Mouse (Mus musculus) heart, embryonic 14.5 days (tissue): ENCODE measurements around the gene Cux1. TPM values are rescaled to one million over a fixed set of nuclear protein-coding genes. Genes with fewer than 3 reads are reported as not detected.

Experiments used
- ATAC-seq: fragments of 200-750 bp; cut with Nextera tagmentation; 2 replicates; pipeline ENCODE4 v1.8.0; 2017; ENCODE audit warnings: low read depth, moderate TSS enrichment; ENCODE audit not compliant: insufficient number of reproducible peaks, insufficient read depth, low FRiP score
- H3K27ac ChIP-seq, 2 experiments: fragments of 200-500 bp in 1 of 2; fragments of 300-500 bp in 1 of 2; sonication (generic) in 1 of 2; replicated peaks in 1 of 2; 2 replicates each; pipeline ENCODE4 v1.5.1; 2012 to 2014; ENCODE audit warnings: low read depth in 2 of 2, low read length in 2 of 2, control low read depth in 1 of 2, mild to moderate bottlenecking in 1 of 2, mixed read lengths in 1 of 2; ENCODE audit not compliant: control insufficient read depth in 1 of 2, insufficient read depth in 1 of 2
- H3K27me3 ChIP-seq: fragments of 300-500 bp; sonication (generic); 2 replicates; pipeline ENCODE4 v1.6.1; 2014; ENCODE audit warnings: mild to moderate bottlenecking, low read length, control low read depth; ENCODE audit not compliant: control insufficient read depth, insufficient read depth
- H3K36me3 ChIP-seq: fragments of 300-500 bp; sonication (generic); 2 replicates; pipeline ENCODE4 v1.6.1; 2014; ENCODE audit warnings: mild to moderate bottlenecking, control low read depth, low read length, mixed read lengths; ENCODE audit not compliant: control insufficient read depth, insufficient read depth
- H3K4me1 ChIP-seq, 2 experiments: fragments of 200-500 bp in 1 of 2; fragments of 300-500 bp in 1 of 2; sonication (generic) in 1 of 2; 2 replicates each; pipeline ENCODE4 v1.6.1; 2012 to 2014; ENCODE audit warnings: low read length in 2 of 2, control low read depth in 1 of 2, mixed read lengths in 1 of 2; ENCODE audit not compliant: control insufficient read depth in 2 of 2, insufficient read depth in 2 of 2
- H3K4me2 ChIP-seq: fragments of 300-500 bp; sonication (generic); 2 replicates; pipeline ENCODE4 v1.6.1; 2014; ENCODE audit warnings: mild to moderate bottlenecking, low read length
- H3K4me3 ChIP-seq, 2 experiments: fragments of 200-500 bp in 1 of 2; fragments of 300-500 bp in 1 of 2; sonication (generic) in 1 of 2; 2 replicates each; pipeline ENCODE4 v1.5.1; 2012 to 2014; ENCODE audit warnings: low read length in 2 of 2, mild to moderate bottlenecking in 2 of 2, control low read depth in 1 of 2, low read depth in 1 of 2, moderate library complexity in 1 of 2; ENCODE audit not compliant: control insufficient read depth in 1 of 2, insufficient read depth in 1 of 2
- H3K9ac ChIP-seq: fragments of 300-500 bp; sonication (generic); 2 replicates; pipeline ENCODE4 v1.6.1; 2014; ENCODE audit warnings: mild to moderate bottlenecking, low read length
- H3K9me3 ChIP-seq: fragments of 300-500 bp; sonication (generic); 2 replicates; pipeline ENCODE4 v1.6.1; 2016; ENCODE audit warnings: low read length, control low read depth; ENCODE audit not compliant: control insufficient read depth
- WGBS: fragments of 180-500 bp; shearing (Covaris S2); extraction: QIAGEN DNeasy Blood & Tissue Kit; methylation state at CpG from one replicate; pipeline ENCODE4 v1.1.7; 2014; 5-methylcytosine and 5-hydroxymethylcytosine counted together
- polyA plus RNA-seq: library from polyadenylated mRNA; unstranded; fragments of >200 nt; fragmentation: Nextera tagmentation; extraction: Ambion mirVana; gene quantifications from 2 replicates; pipeline ENCODE4 v1.2.1, GENCODE M21; 2014

The Cux1 gene
- polyA plus RNA-seq, 1 experiment from 2014 or later: 71.6 TPM

GRCm38 (mm10) chr5:136286566-136286965 lies 280.7 kb downstream of the Cux1 start:
- Histone ChIP-seq H3K36me3 (peaks cover 67% of the 10 kb centered on the region), H3K27ac (no peak overlapping the region), H3K9me3 (no peaks in the 10 kb centered on the region), H3K4me2 (no peak overlapping the region), H3K4me3 (no peak overlapping the region), H3K27me3 (no peaks in the 10 kb centered on the region), H3K9ac (no peak overlapping the region), H3K4me1 (peaks cover 11 to 29% of the 10 kb centered on the region in 2 experiments)
- WGBS: 72% methylated on average over 6 of the region's 6 CpGs
- no peak for ATAC-seq

GRCm38 (mm10) chr5:136285106-136285505 lies 282.2 kb downstream of the Cux1 start:
- 92% methylated on average over 7 of the region's 7 CpGs for WGBS
- peaks cover 9 to 25% of the 10 kb centered on the region in 2 experiments for H3K4me1 ChIP-seq
- H3K27me3 ChIP-seq: no peaks in the 10 kb centered on the region
- ATAC-seq: no peak
- peaks cover 66% of the 10 kb centered on the region for H3K36me3 ChIP-seq
- no peak overlapping the region for H3K9ac ChIP-seq
- no peak overlapping the region for H3K27ac ChIP-seq
- no peaks in the 10 kb centered on the region for H3K9me3 ChIP-seq
- no peak overlapping the region for H3K4me2 ChIP-seq
- H3K4me3 ChIP-seq: no peak overlapping the region

GRCm38 (mm10) chr5:136281351-136281750 lies 285.9 kb downstream of the Cux1 start:
- no peak for ATAC-seq
- Histone ChIP-seq H3K36me3 (peaks cover 89% of the 10 kb centered on the region), H3K9ac (no peak overlapping the region), H3K4me1 (no peaks in the 10 kb centered on the region), H3K27me3 (no peaks in the 10 kb centered on the region), H3K4me2 (no peak overlapping the region), H3K4me3 (no peak overlapping the region), H3K9me3 (no peaks in the 10 kb centered on the region), H3K27ac (no peak overlapping the region)
- WGBS: 49% methylated on average over 6 of the region's 6 CpGs

DNA sequence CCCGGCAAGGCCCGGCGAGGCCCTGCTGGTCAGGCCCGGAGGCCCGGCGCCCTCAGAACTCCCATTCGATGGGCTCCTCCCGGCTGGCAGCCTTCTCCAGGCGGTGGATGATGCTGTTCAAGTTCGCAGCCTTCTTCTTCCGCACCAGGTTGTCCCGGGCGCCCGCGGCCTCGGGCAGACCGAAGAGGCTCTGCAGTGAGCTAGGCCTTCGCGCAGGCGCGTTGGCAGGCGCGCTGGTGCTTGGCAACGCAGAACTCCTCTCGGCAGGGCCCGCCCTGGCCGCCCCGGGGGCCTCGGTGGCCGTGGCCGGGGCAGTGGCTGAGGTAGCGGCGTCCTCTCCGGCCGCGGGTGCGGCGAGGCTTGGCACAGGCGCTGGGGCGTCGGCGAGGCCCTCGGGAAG lies 292.6 kb downstream of the Cux1 start:
- H3K9me3 ChIP-seq: no peaks in the 10 kb centered on the region
- H3K27ac ChIP-seq: no peak overlapping the region
- peaks cover 82% of the 10 kb centered on the region for H3K36me3 ChIP-seq
- H3K4me3 ChIP-seq: no peak overlapping the region
- no peak overlapping the region for H3K4me2 ChIP-seq
- H3K27me3 ChIP-seq: no peaks in the 10 kb centered on the region
- no peak overlapping the region for H3K9ac ChIP-seq
- no peaks in the 10 kb centered on the region; a peak in 1 of 4 replicates for H3K4me1 ChIP-seq
- ATAC-seq: no peak
- 87% methylated on average over 43 of the region's 43 CpGs for WGBS

GRCm38 (mm10) chr5:136269937-136270336 lies 297.4 kb downstream of the Cux1 start:
- H3K4me3 ChIP-seq: no peak overlapping the region
- 62% methylated on average over 4 of the region's 4 CpGs for WGBS
- H3K27ac ChIP-seq: no peak overlapping the region
- no peaks in the 10 kb centered on the region for H3K27me3 ChIP-seq
- no peak overlapping the region for H3K9ac ChIP-seq
- no peaks in the 10 kb centered on the region for H3K9me3 ChIP-seq
- H3K4me1 ChIP-seq: peaks cover 0 to 6% of the 10 kb centered on the region in 2 experiments; a peak in 2 of 4 replicates
- H3K36me3 ChIP-seq: peaks cover 34% of the 10 kb centered on the region
- no peak for ATAC-seq
- H3K4me2 ChIP-seq: no peak overlapping the region

GRCm38 (mm10) chr5:136266077-136266476 lies 301.2 kb downstream of the Cux1 start:
- ATAC-seq: no peak
- H3K4me3 ChIP-seq: no peak overlapping the region
- peaks cover 0 to 6% of the 10 kb centered on the region in 2 experiments; a peak in 2 of 4 replicates for H3K4me1 ChIP-seq
- no peaks in the 10 kb centered on the region for H3K9me3 ChIP-seq
- H3K36me3 ChIP-seq: no peaks in the 10 kb centered on the region; the same call in 1 of the 2 replicates
- H3K27ac ChIP-seq: no peak overlapping the region
- 61% methylated on average over 7 of the region's 7 CpGs for WGBS
- no peak overlapping the region for H3K9ac ChIP-seq
- no peak overlapping the region for H3K4me2 ChIP-seq
- H3K27me3 ChIP-seq: no peaks in the 10 kb centered on the region

DNA sequence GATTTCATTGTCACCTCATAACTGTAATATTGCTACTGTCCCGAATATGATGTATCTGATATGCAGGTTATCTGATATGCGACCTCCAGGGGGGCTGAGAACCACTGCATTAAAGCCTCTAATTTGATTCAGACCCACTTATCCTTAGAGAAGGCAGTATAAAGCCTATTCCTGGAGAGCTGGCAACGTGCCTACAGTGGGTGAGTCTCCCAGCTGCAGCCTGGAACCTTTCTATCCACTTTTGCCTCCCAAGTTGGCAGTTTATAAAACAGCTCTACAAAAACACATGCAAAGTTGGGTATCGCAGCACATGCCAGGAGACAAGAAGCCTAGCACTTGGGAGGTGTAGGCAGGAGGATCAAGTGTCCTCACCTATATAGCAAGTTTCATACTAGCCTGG lies 303.9 kb downstream of the Cux1 start:
- H3K27ac ChIP-seq: no peak overlapping the region
- H3K4me1 ChIP-seq: peaks cover 0 to 9% of the 10 kb centered on the region in 2 experiments; a peak in 2 of 4 replicates
- no peak overlapping the region for H3K4me2 ChIP-seq
- no peak overlapping the region for H3K4me3 ChIP-seq
- H3K9me3 ChIP-seq: no peaks in the 10 kb centered on the region
- H3K36me3 ChIP-seq: no peaks in the 10 kb centered on the region
- no peak for ATAC-seq
- H3K9ac ChIP-seq: no peak overlapping the region
- WGBS: 81% methylated on average over 4 of the region's 4 CpGs
- H3K27me3 ChIP-seq: no peaks in the 10 kb centered on the region

DNA sequence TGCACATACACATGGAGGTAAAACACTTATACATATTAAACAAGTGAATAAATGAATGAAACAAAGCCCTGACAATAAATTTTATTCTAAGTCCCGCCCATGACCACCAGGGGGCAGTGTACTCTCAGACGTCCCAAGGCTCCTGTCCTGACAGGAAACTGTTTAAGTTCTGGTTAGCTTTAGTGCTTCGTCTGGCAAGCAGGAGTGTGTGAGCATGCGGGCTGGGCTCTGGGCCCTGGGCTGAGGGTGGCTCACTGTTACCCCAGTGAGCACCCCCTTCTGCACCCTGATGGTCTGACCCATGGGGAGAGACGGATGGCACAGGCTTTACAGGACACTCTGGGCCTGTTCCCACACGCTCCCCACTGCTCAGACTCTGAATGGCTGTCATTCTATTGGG lies 308.4 kb downstream of the Cux1 start:
- WGBS: 34% methylated on average over 6 of the region's 6 CpGs
- H3K4me1 ChIP-seq: peaks cover 0 to 2% of the 10 kb centered on the region in 2 experiments; a peak in 1 of 4 replicates
- H3K9ac ChIP-seq: no peak overlapping the region

More for the DNA sequence above, 308.4 kb downstream of the Cux1 start:
- Histone ChIP-seq H3K27me3 (no peaks in the 10 kb centered on the region), H3K4me2 (no peak overlapping the region), H3K9me3 (no peaks in the 10 kb centered on the region), H3K36me3 (peaks cover 20% of the 10 kb centered on the region), H3K4me3 (no peak overlapping the region), H3K27ac (no peak overlapping the region)
- no peak for ATAC-seq
